Mouse (Mus musculus) liver, embryonic 14.5 days (tissue): ENCODE results near the gene Fxn. TPM values are rescaled to one million over a fixed set of nuclear protein-coding genes. Genes with fewer than 3 reads are reported as not detected.

Source experiments
- ATAC-seq: fragments of 200-750 bp; cut with Nextera tagmentation; 2 replicates; pipeline ENCODE4 v1.8.0; 2017; ENCODE audit warnings: moderate number of reproducible peaks, mild to moderate bottlenecking, moderate library complexity; ENCODE audit not compliant: insufficient read depth
- DNase-seq, 3 experiments: peaks; one replicate each; pipeline ENCODE4 v3.0.0-alpha.2; 2012 to 2013; ENCODE audit warnings: low read depth in 3 of 3, low spot score in 3 of 3
- H3K27ac ChIP-seq: fragments of 300-500 bp; sonication (generic); 2 replicates; pipeline ENCODE4 v1.5.1; 2014; ENCODE audit warnings: moderate library complexity, mild to moderate bottlenecking, control low read depth, inconsistent platforms
- H3K27me3 ChIP-seq: fragments of 300-500 bp; sonication (generic); 2 replicates; pipeline ENCODE4 v1.6.1; 2014; ENCODE audit warnings: mild to moderate bottlenecking, low read length, moderate library complexity; ENCODE audit not compliant: control insufficient read depth, insufficient read depth
- H3K36me3 ChIP-seq: fragments of 300-500 bp; sonication (generic); replicated peaks from 2 replicates; pipeline ENCODE4 v1.6.1; 2014; ENCODE audit warnings: low read depth; ENCODE audit not compliant: control insufficient read depth, insufficient read depth
- H3K4me1 ChIP-seq, 2 experiments: fragments of 200-500 bp in 1 of 2; fragments of 300-500 bp in 1 of 2; sonication (generic) in 1 of 2; replicated peaks; 2 replicates each; pipeline ENCODE4 v1.6.1; 2012 to 2014; ENCODE audit warnings: antibody characterized with exemption in 1 of 2, inconsistent platforms in 1 of 2, low read length in 1 of 2; ENCODE audit not compliant: control insufficient read depth in 2 of 2, insufficient read depth in 2 of 2
- H3K4me2 ChIP-seq: fragments of 300-500 bp; sonication (generic); 2 replicates; pipeline ENCODE4 v1.6.1; 2014; ENCODE audit warnings: low read depth, mild to moderate bottlenecking, control low read depth, moderate library complexity
- H3K4me3 ChIP-seq, 2 experiments: fragments of 200-500 bp in 1 of 2; fragments of 300-500 bp in 1 of 2; sonication (generic) in 1 of 2; 2 replicates each; pipeline ENCODE4 v1.5.1; 2012 to 2014; ENCODE audit warnings: low read depth in 2 of 2, low read length in 2 of 2, mild to moderate bottlenecking in 2 of 2, control low read depth in 1 of 2, inconsistent platforms in 1 of 2, moderate library complexity in 1 of 2; ENCODE audit not compliant: insufficient read depth in 1 of 2
- H3K9ac ChIP-seq: fragments of 300-500 bp; sonication (generic); replicated peaks from 2 replicates; pipeline ENCODE4 v1.6.1; 2014; ENCODE audit warnings: mild to moderate bottlenecking, control low read depth, moderate library complexity
- H3K9me3 ChIP-seq: fragments of 300-500 bp; sonication (generic); 2 replicates; pipeline ENCODE4 v1.6.1; 2016; ENCODE audit warnings: low read length, mixed read lengths; ENCODE audit not compliant: control insufficient read depth
- CTCF ChIP-seq: IDR thresholded peaks from 2 replicates; pipeline ENCODE4 v1.5.1; 2016; ENCODE audit warnings: antibody characterized with exemption, low read depth, control low read depth
- EP300 ChIP-seq: IDR thresholded peaks from 2 replicates; pipeline ENCODE4 v1.6.1; 2016; ENCODE audit warnings: antibody characterized with exemption, low read depth
- WGBS: fragments of 180-500 bp; shearing (Covaris S2); extraction: QIAGEN DNeasy Blood & Tissue Kit; methylation state at CpG from one replicate; pipeline ENCODE4 v1.1.7; 2014; ENCODE audit not compliant: insufficient replicate concordance; 5-methylcytosine and 5-hydroxymethylcytosine counted together
- polyA plus RNA-seq, 2 experiments: library from polyadenylated mRNA; depleted of rRNA in 1 of 2; stranded (reverse) in 1 of 2; unstranded in 1 of 2; fragments of >200 nt; fragmentation: Nextera tagmentation in 1 of 2; extraction: Ambion mirVana in 1 of 2; gene quantifications; 2 replicates each; pipeline versions ENCODE4 v1.2.1 to v1.2.3; 2012 to 2014

The Fxn gene
- polyA plus RNA-seq, 2 experiments: 25.3 to 47.4 TPM

GRCm38 (mm10) chr19:24279706-24280600, 452 bp downstream of the Fxn start:
- H3K4me1 ChIP-seq: peaks cover 20 to 30% of the 10 kb centered on the region in 2 experiments
- peak overlapping the region; percentile 95 for H3K27ac ChIP-seq
- H3K36me3 ChIP-seq: peaks cover 11% of the 10 kb centered on the region
- peak; percentile 91 for DNase-seq
- H3K4me3 ChIP-seq: peak overlapping the region; percentile 71 to 91
- H3K9ac ChIP-seq: peak overlapping the region; percentile 94
- no peaks in the 10 kb centered on the region for H3K9me3 ChIP-seq
- ATAC-seq: peak; percentile 84
- WGBS: under 1% methylated on average over 75 of the region's 78 CpGs
- H3K4me2 ChIP-seq: peak overlapping the region; percentile 97
- no peaks in the 10 kb centered on the region for H3K27me3 ChIP-seq
- TF ChIP-seq CTCF: peak; percentile 55
- TF ChIP-seq EP300: peak; percentile 89

GRCm38 (mm10) chr19:24278859-24279258, 1.5 kb downstream of the Fxn start:
- Histone ChIP-seq H3K36me3 (peaks cover 11% of the 10 kb centered on the region), H3K4me1 (peaks cover 27 to 38% of the 10 kb centered on the region in 2 experiments), H3K9ac (peak overlapping the region; percentile 94), H3K9me3 (no peaks in the 10 kb centered on the region), H3K4me3 (peak overlapping the region; percentile 31 to 71), H3K27ac (peak overlapping the region; percentile 95), H3K4me2 (peak overlapping the region; percentile 97), H3K27me3 (no peaks in the 10 kb centered on the region)
- DNase-seq (no peak), ATAC-seq (no peak)
- 80% methylated on average over 15 of the region's 15 CpGs for WGBS
- TF ChIP-seq EP300 (no peak), CTCF (no peak)

GRCm38 (mm10) chr19:24274281-24274680, 6.1 kb downstream of the Fxn start:
- TF ChIP-seq CTCF (no peak), EP300 (peak; percentile 67)
- H3K36me3 ChIP-seq: peaks cover 11% of the 10 kb centered on the region
- peak overlapping the region; percentile 66 for H3K27ac ChIP-seq
- H3K4me3 ChIP-seq: no peak overlapping the region
- WGBS: 8% methylated on average over 3 of the region's 3 CpGs
- DNase-seq: peak; percentile 43 to 59 (median 55)
- H3K4me2 ChIP-seq: peak overlapping the region; percentile 59
- H3K9me3 ChIP-seq: no peaks in the 10 kb centered on the region
- no peaks in the 10 kb centered on the region for H3K27me3 ChIP-seq
- ATAC-seq: peak; percentile 66
- H3K4me1 ChIP-seq: peaks cover 26 to 33% of the 10 kb centered on the region in 2 experiments
- peak overlapping the region; percentile 40 for H3K9ac ChIP-seq

- DNase-seq (peak; percentile 59 to 64 (median 64)), ATAC-seq (peak; percentile 67)
- H3K36me3 ChIP-seq: peaks cover 7% of the 10 kb centered on the region
- peaks cover 11 to 18% of the 10 kb centered on the region in 2 experiments for H3K4me1 ChIP-seq
- no peak for TF ChIP-seq EP300
- peak; percentile 97 for TF ChIP-seq CTCF
- H3K27me3 ChIP-seq: no peaks in the 10 kb centered on the region
- H3K27ac ChIP-seq: no peak overlapping the region
- no peak overlapping the region for H3K9ac ChIP-seq
- H3K9me3 ChIP-seq: no peaks in the 10 kb centered on the region
- no peak overlapping the region for H3K4me3 ChIP-seq
- no peak overlapping the region; the same call in 1 of the 2 replicates for H3K4me2 ChIP-seq
- WGBS: 45% methylated on average over 16 of the region's 16 CpGs
Observed at GRCm38 (mm10) chr19:24271746-24272426, 8.5 kb downstream of the Fxn start.

GRCm38 (mm10) chr19:24271326-24271725, 9.1 kb downstream of the Fxn start:
- H3K27me3 ChIP-seq: no peaks in the 10 kb centered on the region
- ATAC-seq: peak; percentile 62

More at GRCm38 (mm10) chr19:24271326-24271725, 9.1 kb downstream of the Fxn start:
- Histone ChIP-seq H3K4me1 (peaks cover 11 to 20% of the 10 kb centered on the region in 2 experiments), H3K27ac (no peak overlapping the region), H3K9ac (no peak overlapping the region), H3K4me2 (no peak overlapping the region; the same call in 1 of the 2 replicates), H3K4me3 (no peak overlapping the region), H3K9me3 (no peaks in the 10 kb centered on the region), H3K36me3 (peaks cover 10% of the 10 kb centered on the region)
- DNase-seq: no peak
- 63% methylated on average over 7 of the region's 7 CpGs for WGBS
- TF ChIP-seq CTCF (no peak), EP300 (no peak)
